Mouse (Mus musculus): ENCODE results near the gene Ilkap. TPM values are rescaled to one million over a fixed set of nuclear protein-coding genes. Genes with fewer than 3 reads are reported as not detected.

The Ilkap gene
- total RNA-seq, 2 experiments from 2014 or later: 66.6 to 67.9 TPM

DNA sequence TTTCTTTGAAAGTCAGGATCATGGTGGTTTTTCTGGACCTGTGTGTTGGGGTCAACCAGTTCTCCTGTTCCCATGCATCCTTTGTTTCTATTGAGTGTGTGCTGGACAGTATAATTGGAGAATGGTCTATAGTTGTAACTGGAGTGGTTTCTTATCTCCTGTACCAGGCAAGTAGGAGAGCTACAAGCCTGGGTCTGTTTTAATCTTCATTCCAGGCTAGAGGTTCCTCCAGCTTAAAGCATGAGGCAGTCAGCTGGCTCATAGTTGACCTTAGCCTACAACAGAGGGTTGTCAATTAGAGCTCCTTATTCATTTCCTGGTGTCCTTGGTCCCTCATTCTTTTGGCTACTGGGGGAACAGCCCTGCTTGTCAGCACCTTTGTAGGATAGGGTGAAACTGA, 65.0 kb downstream of the Ilkap start:
- no peak for DNase-seq (ENCODE audit: low spot score in 2 of 2)
- Histone ChIP-seq H3K4me3 (no peak overlapping the region), H3K27ac (no peak overlapping the region)
- TF ChIP-seq CTCF (conservative IDR thresholded peaks at IDR 0.05): no peak

DNA sequence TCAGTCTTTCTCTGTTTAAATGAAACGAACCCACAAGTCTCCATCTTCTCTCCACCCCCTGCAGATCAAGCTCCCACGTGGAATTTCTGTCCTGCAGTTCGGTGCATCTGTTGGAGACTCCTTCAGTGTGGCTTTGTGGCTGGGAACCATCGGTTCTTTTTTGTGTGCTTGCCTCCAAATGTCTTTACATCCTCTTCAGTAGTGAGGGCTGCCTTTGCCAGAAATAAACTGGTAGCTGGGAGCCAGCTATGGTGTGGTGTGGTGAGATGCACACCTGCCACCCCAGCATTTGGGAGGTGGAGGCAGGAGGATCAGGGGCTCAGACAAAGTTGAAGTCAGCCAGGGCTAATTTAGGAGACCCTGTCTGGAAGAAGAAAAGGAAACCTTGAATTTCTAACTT, 66.5 kb downstream of the Ilkap start:
- DNase-seq (ENCODE audit: low spot score in 2 of 2): peak in 1 of 2 experiments; percentile 39
- H3K27ac ChIP-seq: peak overlapping the region; percentile 36; the same call in 1 of the 2 replicates
- no peak overlapping the region for H3K4me3 ChIP-seq
- TF ChIP-seq CTCF (conservative IDR thresholded peaks at IDR 0.05): no peak

DNA sequence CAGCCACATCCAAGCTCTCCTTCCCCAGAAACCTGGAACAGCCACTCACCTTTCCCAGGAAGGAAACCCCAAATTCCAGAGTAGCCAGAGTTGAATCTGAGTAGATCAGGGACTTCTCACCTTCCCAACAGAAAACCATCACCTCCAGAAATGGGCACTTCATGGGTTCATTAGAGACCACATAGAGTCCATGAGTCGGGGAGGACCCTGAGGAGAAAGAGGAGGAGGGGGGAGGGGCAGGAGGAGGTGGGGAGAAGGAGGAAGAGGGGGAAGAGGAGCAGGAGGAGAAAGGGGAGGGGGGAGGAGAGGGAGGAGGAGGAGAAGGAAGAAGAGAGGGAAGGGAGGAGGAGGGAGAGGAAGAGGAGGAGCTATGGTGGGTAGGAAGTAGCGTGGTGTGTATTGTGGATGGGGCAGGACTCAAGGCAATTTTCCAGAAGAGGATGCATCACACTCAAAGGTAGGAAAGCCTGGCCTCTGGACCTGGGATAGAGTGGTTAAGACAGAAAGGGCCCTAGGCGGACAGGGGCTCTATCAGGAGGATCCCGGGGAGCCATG, 73.0 kb downstream of the Ilkap start:
- no peak for DNase-seq (ENCODE audit: low spot score in 2 of 2)
- no peak overlapping the region for H3K4me3 ChIP-seq
- no peak for TF ChIP-seq CTCF (conservative IDR thresholded peaks at IDR 0.05)

DNA sequence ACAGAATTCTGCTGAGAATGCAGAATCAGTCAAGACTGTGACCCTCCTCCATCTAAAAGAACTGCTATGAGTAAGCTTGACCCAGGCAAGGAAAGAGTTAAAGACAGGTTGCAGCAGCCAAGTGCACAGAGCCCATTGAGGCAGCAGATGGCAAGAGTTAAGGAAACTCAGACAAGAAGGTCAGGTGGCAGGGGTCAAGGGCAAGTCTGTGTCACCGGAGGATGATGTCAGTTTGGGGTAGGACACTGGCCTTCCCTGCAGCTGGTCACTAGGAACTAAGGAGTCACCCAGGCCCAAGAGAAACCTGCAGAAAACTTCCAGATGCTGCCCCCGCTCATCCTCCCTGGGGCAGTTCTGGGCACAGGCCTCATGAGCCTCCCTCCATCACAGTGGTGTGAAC, 74.0 kb downstream of the Ilkap start:
- H3K27ac ChIP-seq: no peak overlapping the region
- TF ChIP-seq CTCF (conservative IDR thresholded peaks at IDR 0.05): no peak
- no peak overlapping the region for H3K4me3 ChIP-seq
- no peak for DNase-seq (ENCODE audit: low spot score in 2 of 2)

More for the DNA sequence above, 73.0 kb downstream of the Ilkap start:
- H3K27ac ChIP-seq: no peak overlapping the region

Other genes starting within 250 kb of the Ilkap start
- gene Ramp1, start 219.0 kb downstream of the Ilkap start, total RNA-seq (2021): 10 to 100 TPM; 57.2 to 61.5 TPM
- 10 to 100 TPM; 44.9 to 50.7 TPM for gene Ube2f, start 148.5 kb downstream of the Ilkap start, total RNA-seq (2021)
- 10 to 100 TPM; 21.1 to 21.7 TPM for gene Scly, start 100.5 kb downstream of the Ilkap start, total RNA-seq (2021)
- gene Espnl, start 76.7 kb downstream of the Ilkap start, total RNA-seq (2021): under 1 TPM; 0.05 to 0.10 TPM
- under 1 TPM in 1 of 2 experiments, not detected in 1; 0.15 TPM for gene Klhl30, start 47.8 kb downstream of the Ilkap start, total RNA-seq (2021)
- gene Erfe, start 32.4 kb downstream of the Ilkap start, total RNA-seq (2021): not detected
- 10 to 100 TPM; 15.4 to 15.7 TPM for gene Hes6, start 15.2 kb upstream of the Ilkap start, total RNA-seq (2021)
- 10 to 100 TPM; 21.2 to 27.5 TPM for gene Per2, start 60.5 kb upstream of the Ilkap start, total RNA-seq (2021)
- 10 to 100 TPM; 11.0 to 13.6 TPM for gene Traf3ip1, start 95.8 kb upstream of the Ilkap start, total RNA-seq (2021)
- gene Asb1, start 141.7 kb upstream of the Ilkap start, total RNA-seq (2021): 10 to 100 TPM; 32.4 to 40.1 TPM